Mouse (Mus musculus): ENCODE measurements at regions not wholly inside any gene's neighbourhood (a gene's known extent, or its start where the extent isn't known, plus 50 kb on each side); places are given as distances from the start of the nearest gene placed in this dataset.

DNA sequence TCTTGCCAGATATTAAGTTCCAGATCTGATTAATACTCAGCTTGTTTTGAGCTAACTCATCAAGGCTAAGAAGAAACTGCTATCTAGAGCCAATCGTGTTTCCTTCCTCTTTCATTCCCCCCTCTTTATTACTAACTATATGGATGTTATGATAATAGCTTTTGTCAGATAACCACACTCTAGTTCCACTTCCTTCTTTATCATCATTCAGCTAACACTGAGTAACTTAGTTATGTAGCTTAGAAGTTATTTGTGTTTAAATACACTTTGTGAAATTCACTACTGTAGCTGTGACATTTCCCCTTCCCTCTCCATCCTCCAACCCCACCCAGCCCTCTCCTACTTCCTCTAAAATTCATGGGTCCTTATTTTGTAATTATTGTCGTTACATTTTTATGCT is 1988.6 kb downstream of the 4930444P10Rik start:
- TF ChIP-seq POLR2A (IDR thresholded peaks at IDR 0.05; ENCODE audit: extremely low read depth, insufficient read depth, low read length) = no peak
- TF ChIP-seq CTCF (IDR thresholded peaks at IDR 0.05; ENCODE audit: low read depth, low read length) = no peak
